Mouse (Mus musculus) CH12.LX (cell line): ENCODE data around the gene Nrxn3. TPM values are rescaled to one million over a fixed set of nuclear protein-coding genes. Genes with fewer than 3 reads are reported as not detected.

Experiments
- DNase-seq: peaks from one replicate; pipeline ENCODE4 v3.0.0-alpha.2; 2013; ENCODE audit errors: extremely low read depth
- H3K27ac ChIP-seq: 2 replicates; pipeline ENCODE4 v1.5.1; 2012; ENCODE audit warnings: low read depth, mild to moderate bottlenecking, control low read depth, moderate library complexity; ENCODE audit not compliant: insufficient read depth
- H3K27me3 ChIP-seq: replicated peaks from 2 replicates; pipeline ENCODE3; 2012; ENCODE audit warnings: inconsistent platforms
- H3K36me3 ChIP-seq, 2 experiments: replicated peaks in 1 of 2; 2 replicates each; pipeline versions ENCODE3 to v1.6.1; 2012; ENCODE audit warnings: inconsistent platforms in 1 of 2, low read length in 1 of 2, mild to moderate bottlenecking in 1 of 2, mixed read lengths in 1 of 2, moderate library complexity in 1 of 2; ENCODE audit not compliant: control insufficient read depth in 1 of 2, insufficient read depth in 1 of 2
- H3K4me1 ChIP-seq, 2 experiments: 2 replicates each; pipeline ENCODE4 v1.6.1; 2012; ENCODE audit warnings: inconsistent platforms in 1 of 2, moderate library complexity in 1 of 2; ENCODE audit not compliant: insufficient read depth in 2 of 2, control insufficient read depth in 1 of 2
- H3K4me2 ChIP-seq: 2 replicates; pipeline ENCODE4 v1.6.1; 2012; ENCODE audit warnings: low read depth, mild to moderate bottlenecking, control low read depth; ENCODE audit not compliant: poor library complexity, insufficient read depth, severe bottlenecking
- H3K4me3 ChIP-seq, 3 experiments: fragments of 150-350 bp in 1 of 3; sonication (generic) in 1 of 3; replicated peaks in 1 of 3; 2 replicates each; pipeline versions ENCODE3 to v1.5.1; 2011 to 2012; ENCODE audit warnings: low read depth in 2 of 3, low read length in 2 of 3, mild to moderate bottlenecking in 2 of 3, moderate library complexity in 2 of 3, control low read depth in 1 of 3, improper control_type of control experiment in 1 of 3, inconsistent platforms in 1 of 3, mixed read lengths in 1 of 3; ENCODE audit not compliant: poor library complexity in 1 of 3
- H3K79me2 ChIP-seq: replicated peaks from 2 replicates; pipeline ENCODE4 v1.6.1; 2012; ENCODE audit warnings: mild to moderate bottlenecking, moderate library complexity; ENCODE audit not compliant: control insufficient read depth, poor library complexity, insufficient read depth, severe bottlenecking; ENCODE audit errors: extremely low read depth
- H3K9ac ChIP-seq: 2 replicates; pipeline ENCODE4 v1.6.1; 2012; ENCODE audit warnings: low read depth, mild to moderate bottlenecking, control low read depth, moderate library complexity; ENCODE audit not compliant: insufficient read depth
- H3K9me3 ChIP-seq: replicated peaks from 2 replicates; pipeline ENCODE3; 2012; ENCODE audit warnings: low read length, inconsistent platforms, mixed read lengths
- CTCF ChIP-seq, 2 experiments: IDR thresholded peaks in 1 of 2; conservative IDR thresholded peaks in 1 of 2; 2 replicates each; pipeline ENCODE4 v1.5.1; 2011 to 2012; ENCODE audit warnings: low read depth in 2 of 2, low read length in 2 of 2, improper control_type of control experiment in 1 of 2, inconsistent platforms in 1 of 2, mild to moderate bottlenecking in 1 of 2, moderate library complexity in 1 of 2
- EP300 ChIP-seq: IDR thresholded peaks from 2 replicates; pipeline ENCODE4 v1.6.1; 2011; ENCODE audit warnings: low read length, improper control_type of control experiment
- MAFK ChIP-seq: IDR thresholded peaks from 2 replicates; pipeline ENCODE4 v1.6.1; 2011; ENCODE audit warnings: low read length, improper control_type of control experiment; ENCODE audit not compliant: insufficient replicate concordance
- MAX ChIP-seq: IDR thresholded peaks from 2 replicates; pipeline ENCODE4 v1.6.1; 2011; ENCODE audit warnings: low read length, improper control_type of control experiment
- MXI1 ChIP-seq: IDR thresholded peaks from 2 replicates; pipeline ENCODE4 v1.6.1; 2011; ENCODE audit warnings: mild to moderate bottlenecking, low read depth, low read length, improper control_type of control experiment
- NELFE ChIP-seq: IDR thresholded peaks from 2 replicates; pipeline ENCODE4 v1.6.1; 2011; ENCODE audit warnings: low read depth, low read length, improper control_type of control experiment
- PAX5 ChIP-seq: IDR thresholded peaks from 2 replicates; pipeline ENCODE4 v1.6.1; 2012; ENCODE audit warnings: low read length, inconsistent platforms, mixed read lengths
- RAD21 ChIP-seq: IDR thresholded peaks from 2 replicates; pipeline ENCODE4 v1.6.1; 2011; ENCODE audit warnings: low read depth, mild to moderate bottlenecking, low read length, improper control_type of control experiment, moderate library complexity
- SMC3 ChIP-seq: IDR thresholded peaks from 2 replicates; pipeline ENCODE4 v1.6.1; 2011; ENCODE audit warnings: low read depth, low read length, improper control_type of control experiment
- USF2 ChIP-seq: conservative IDR thresholded peaks from 2 replicates; pipeline ENCODE4 v1.6.1; 2011; ENCODE audit warnings: low read depth, low read length, improper control_type of control experiment
- ZC3H11A ChIP-seq: IDR thresholded peaks from 2 replicates; pipeline ENCODE4 v1.6.1; 2012; ENCODE audit warnings: low read depth, mild to moderate bottlenecking, inconsistent platforms, low read length, improper control_type of control experiment
- dilution Hi-C: fragments of 300-500 bp; cut with MboI; formaldehyde crosslinking; loops from 2 replicates; pipeline ENCODE4 v1.14.3; 2020; ENCODE audit warnings: low sequenced_read_pairs; ENCODE audit not compliant: extremely low pct_unique_long_range_greater_than_20kb, extremely low pct_ligation_motif_present
- in situ Hi-C: fragments of 300-500 bp; cut with MboI; formaldehyde crosslinking; loops from 3 replicates; pipeline ENCODE4 v1.14.3; 2019; ENCODE audit warnings: low sequenced_read_pairs, low pct_ligation_motif_present, low pct_unique_long_range_greater_than_20kb, mixed read lengths
- polyA plus RNA-seq: library from polyadenylated mRNA; unstranded; fragments of >175 nt; gene quantifications from 2 replicates; pipeline ENCODE4 v1.2.1, GENCODE M21; 2012; ENCODE audit warnings: low read depth; ENCODE audit not compliant: insufficient read length
- total RNA-seq, 2 experiments: library from RNA; depleted of rRNA; stranded (reverse); fragments of 300-350 nt in 1 of 2; fragments of >200 nt in 1 of 2; gene quantifications; 2 replicates each; pipeline ENCODE4 v1.2.3; 2012 to 2014

Gene Nrxn3
- total and polyA plus RNA-seq, 3 experiments: 0.04 to 0.17 (median 0.09) TPM

GRCm38 (mm10) chr12:89312586-89312985 is 589.9 kb downstream of the Nrxn3 start:
- Histone ChIP-seq H3K27ac (no peak overlapping the region), H3K4me2 (no peak overlapping the region), H3K9me3 (no peaks in the 10 kb centered on the region), H3K9ac (no peak overlapping the region), H3K36me3 (no peaks in the 10 kb centered on the region), H3K27me3 (no peaks in the 10 kb centered on the region), H3K79me2 (no peaks in the 10 kb centered on the region), H3K4me3 (no peak overlapping the region), H3K4me1 (no peaks in the 10 kb centered on the region)
- in situ Hi-C loops: no loop called here
- peak; percentile 49 for DNase-seq
- dilution Hi-C loops: no loop called here
- TF ChIP-seq CTCF (conservative IDR thresholded peaks at IDR 0.05 in 1 of 2, IDR thresholded peaks at IDR 0.05 in 1 of 2; ENCODE audit: low read depth in 2 of 2, low read length in 2 of 2): peak; percentile 62 to 80
- TF ChIP-seq RAD21: peak; percentile 10
- TF ChIP-seq USF2: no peak

GRCm38 (mm10) chr12:89325864-89326560 is 603.3 kb downstream of the Nrxn3 start:
- H3K27ac ChIP-seq: no peak overlapping the region
- H3K9ac ChIP-seq: no peak overlapping the region
- H3K36me3 ChIP-seq: no peaks in the 10 kb centered on the region
- DNase-seq: peak; percentile 3
- no peak for TF ChIP-seq RAD21
- TF ChIP-seq MXI1: no peak
- TF ChIP-seq PAX5: no peak
- no peak for TF ChIP-seq NELFE
- no peak for TF ChIP-seq EP300
- no peak for TF ChIP-seq MAFK
- no peak for TF ChIP-seq MAX
- H3K4me3 ChIP-seq: no peak overlapping the region
- H3K4me2 ChIP-seq: no peak overlapping the region
- H3K4me1 ChIP-seq: no peaks in the 10 kb centered on the region
- H3K9me3 ChIP-seq: no peaks in the 10 kb centered on the region
- H3K27me3 ChIP-seq: no peaks in the 10 kb centered on the region
- H3K79me2 ChIP-seq: no peaks in the 10 kb centered on the region
- dilution Hi-C loops: no loop called here
- in situ Hi-C loops: no loop called here

GRCm38 (mm10) chr12:89331474-89332263 is 609.0 kb downstream of the Nrxn3 start:
- dilution Hi-C loops (no loop called here), in situ Hi-C loops (no loop called here)
- DNase-seq: peak; percentile 49

More at GRCm38 (mm10) chr12:89331474-89332263, 609.0 kb downstream of the Nrxn3 start:
- Histone ChIP-seq H3K4me2 (no peak overlapping the region), H3K4me3 (no peak overlapping the region), H3K79me2 (no peaks in the 10 kb centered on the region), H3K36me3 (no peaks in the 10 kb centered on the region), H3K4me1 (no peaks in the 10 kb centered on the region; a peak in 1 of 4 replicates), H3K27ac (no peak overlapping the region), H3K27me3 (no peaks in the 10 kb centered on the region), H3K9me3 (no peaks in the 10 kb centered on the region), H3K9ac (no peak overlapping the region)
- peak; percentile 26 for TF ChIP-seq RAD21
- TF ChIP-seq NELFE: no peak
- no peak for TF ChIP-seq ZC3H11A
- TF ChIP-seq SMC3: peak; percentile 66
- peak; percentile 49 to 67 for TF ChIP-seq CTCF (conservative IDR thresholded peaks at IDR 0.05 in 1 of 2, IDR thresholded peaks at IDR 0.05 in 1 of 2; ENCODE audit: low read depth in 2 of 2, low read length in 2 of 2)
